Mouse (Mus musculus): ENCODE measurements around the gene Brpf3.

GRCm38 (mm10) chr17:28855166-28855885, 54.4 kb downstream of the Brpf3 start:
- TF ChIP-seq EP300 (IDR thresholded peaks at IDR 0.05; ENCODE audit: low read depth) (no peak), CTCF (IDR thresholded peaks at IDR 0.05; ENCODE audit: low read depth) (peak; percentile 77)

All from liver, embryonic 14.5 days (tissue).